Mouse (Mus musculus): ENCODE measurements at regions not wholly inside any gene's neighbourhood (a gene's known extent, or its start where the extent isn't known, plus 50 kb on each side); places are given as distances from the start of the nearest gene placed in this dataset.
A peak's percentile ranks its signal among the peaks of the same experiment; 100 is the strongest.

DNA sequence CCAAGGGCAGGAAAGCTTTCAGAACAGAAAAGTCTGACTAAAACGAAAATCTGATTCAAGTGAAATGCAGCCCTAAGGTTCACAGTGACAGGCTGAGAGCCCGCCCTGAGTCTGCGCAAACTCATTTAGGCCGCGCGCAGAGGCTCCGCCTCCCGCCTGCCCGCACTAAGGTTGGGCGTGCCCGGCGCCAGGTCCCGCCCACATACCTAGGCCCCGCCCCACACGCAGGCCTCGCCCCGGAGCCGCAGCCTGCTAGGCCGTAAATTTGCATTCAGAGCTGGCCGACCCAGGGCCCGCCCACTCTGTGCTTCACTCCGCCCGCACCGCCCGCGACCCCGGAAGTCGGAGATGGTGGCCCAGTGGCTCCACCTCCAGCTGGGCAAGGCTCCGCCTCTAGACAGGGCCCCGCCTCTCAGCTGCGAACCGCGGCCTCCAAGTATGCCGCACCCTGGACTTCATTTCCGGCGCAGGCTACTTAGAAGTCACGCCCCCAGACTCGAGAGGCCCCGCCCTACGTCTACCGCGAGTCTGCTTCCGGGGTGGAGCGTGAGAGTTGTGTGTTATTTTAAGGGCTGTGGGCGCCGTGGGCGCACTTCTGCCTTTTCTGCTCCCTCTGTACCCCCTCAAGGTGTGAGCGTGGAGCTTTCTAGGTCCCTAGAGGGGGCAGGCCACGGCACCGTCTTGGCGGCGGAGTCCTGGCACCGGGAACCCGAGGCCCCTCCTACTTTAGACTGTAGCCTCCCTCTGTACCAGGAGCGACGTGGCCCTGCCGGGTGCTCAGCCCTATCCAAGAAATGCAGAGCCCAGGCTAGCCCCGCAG lies 52.3 kb upstream of the Wnt7b start:
- peak; percentile 99 for DNase-seq

DNA sequence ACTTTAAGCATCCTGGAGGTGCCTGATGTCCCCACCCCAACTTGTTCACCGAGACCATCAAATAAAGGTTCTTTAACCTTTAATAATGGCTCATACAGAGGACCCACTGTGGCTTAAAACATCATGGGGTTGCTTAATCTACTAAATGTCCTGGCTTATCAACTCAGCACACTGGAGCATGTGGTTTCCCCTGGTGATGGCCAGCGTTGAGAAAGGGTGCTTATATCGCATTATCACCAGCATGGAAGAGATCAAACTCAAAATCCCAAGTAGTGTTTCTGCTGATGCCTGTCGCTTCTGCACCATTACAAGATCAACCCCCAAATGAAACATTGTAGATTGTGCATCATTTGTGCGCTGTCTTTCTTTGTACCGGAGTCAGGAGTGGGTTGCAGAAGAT lies 53.2 kb upstream of the Wnt7b start:
- DNase-seq = peak; percentile 42

DNA sequence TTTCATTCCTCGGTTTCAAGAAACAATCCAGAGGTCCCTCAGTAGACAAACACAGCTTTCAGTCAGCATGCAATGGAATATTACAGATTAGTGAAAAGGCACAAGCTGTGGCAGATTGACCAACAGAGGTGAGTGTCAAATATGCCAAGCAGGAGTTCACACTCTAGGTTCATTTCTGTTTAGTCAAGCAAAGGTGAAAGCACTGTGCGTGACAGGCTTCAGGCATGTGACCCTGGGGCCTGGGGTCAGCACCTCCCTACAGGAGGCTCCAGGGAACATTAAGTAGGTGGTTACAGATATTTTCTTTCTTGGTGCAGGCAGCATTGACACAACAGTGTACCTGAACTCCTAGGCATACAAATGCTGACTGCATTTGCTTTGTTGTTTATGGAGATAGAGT lies 57.3 kb upstream of the Wnt7b start:
- DNase-seq = no peak

DNA sequence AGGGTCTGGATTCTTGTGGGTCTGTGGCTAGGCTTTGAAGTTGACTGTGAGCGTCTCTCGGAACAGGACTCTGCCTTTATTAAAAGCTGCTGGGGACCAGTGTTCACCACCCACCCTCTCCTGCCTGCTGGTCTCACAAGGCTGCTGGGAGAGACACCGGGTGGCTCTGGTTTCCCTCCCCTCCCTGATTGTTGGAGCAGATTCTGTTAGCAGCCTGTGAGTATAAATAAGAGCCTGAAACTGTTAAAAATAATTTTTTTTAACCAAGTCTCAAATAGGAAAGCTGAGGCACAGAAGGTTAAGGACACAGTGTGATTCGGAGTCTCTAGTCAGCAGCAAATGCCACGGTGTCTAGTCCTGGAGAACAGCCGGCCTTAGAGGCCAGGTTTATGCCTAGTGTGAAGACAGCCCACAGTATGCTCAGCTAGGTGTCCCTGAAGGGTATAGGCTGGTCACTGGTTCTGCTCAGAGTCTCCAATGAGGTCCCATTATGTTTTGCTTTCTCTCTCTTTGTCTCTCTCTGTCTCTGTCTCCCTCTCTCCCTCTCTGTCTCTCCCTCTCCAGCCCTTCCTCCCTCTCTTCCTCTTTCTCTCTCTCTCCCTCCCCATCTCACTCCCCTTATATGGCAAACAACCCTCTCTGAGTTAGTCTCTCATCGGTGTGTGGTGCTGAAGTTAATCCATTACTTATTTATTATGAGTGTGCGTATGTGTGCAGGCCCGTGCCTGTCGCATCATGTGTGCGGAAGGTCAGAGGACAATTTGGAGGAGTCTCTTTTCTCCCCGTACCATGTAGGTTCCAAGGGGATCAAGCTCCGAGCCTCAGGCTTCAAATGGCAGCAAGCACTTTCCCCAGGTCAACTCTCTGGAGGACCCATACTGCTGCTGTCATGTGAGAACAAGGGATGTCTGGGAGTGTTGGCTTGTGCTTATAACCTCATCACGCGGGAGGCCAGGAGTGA lies 59.1 kb upstream of the Wnt7b start:
- no peak for DNase-seq

DNA sequence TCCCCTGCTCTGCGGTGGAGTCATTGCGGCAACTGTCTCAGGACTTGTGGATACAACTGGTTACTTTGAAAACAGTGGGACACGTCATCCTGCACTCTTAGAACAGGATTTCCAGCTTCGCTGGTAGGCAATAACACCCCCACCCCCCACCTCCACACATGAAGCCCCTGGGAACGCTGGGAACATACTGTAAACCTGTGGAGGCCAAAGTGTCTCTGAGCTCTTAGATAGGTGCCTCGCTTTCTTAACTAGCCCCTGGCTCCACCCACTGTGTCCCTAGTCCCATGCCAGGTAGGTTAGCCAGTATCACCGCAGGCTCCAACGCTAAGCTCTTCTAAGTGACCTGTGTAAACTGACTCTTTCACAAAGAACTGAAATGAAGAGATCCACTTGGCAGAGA lies 63.1 kb upstream of the Wnt7b start:
- DNase-seq = peak; percentile 31

DNA sequence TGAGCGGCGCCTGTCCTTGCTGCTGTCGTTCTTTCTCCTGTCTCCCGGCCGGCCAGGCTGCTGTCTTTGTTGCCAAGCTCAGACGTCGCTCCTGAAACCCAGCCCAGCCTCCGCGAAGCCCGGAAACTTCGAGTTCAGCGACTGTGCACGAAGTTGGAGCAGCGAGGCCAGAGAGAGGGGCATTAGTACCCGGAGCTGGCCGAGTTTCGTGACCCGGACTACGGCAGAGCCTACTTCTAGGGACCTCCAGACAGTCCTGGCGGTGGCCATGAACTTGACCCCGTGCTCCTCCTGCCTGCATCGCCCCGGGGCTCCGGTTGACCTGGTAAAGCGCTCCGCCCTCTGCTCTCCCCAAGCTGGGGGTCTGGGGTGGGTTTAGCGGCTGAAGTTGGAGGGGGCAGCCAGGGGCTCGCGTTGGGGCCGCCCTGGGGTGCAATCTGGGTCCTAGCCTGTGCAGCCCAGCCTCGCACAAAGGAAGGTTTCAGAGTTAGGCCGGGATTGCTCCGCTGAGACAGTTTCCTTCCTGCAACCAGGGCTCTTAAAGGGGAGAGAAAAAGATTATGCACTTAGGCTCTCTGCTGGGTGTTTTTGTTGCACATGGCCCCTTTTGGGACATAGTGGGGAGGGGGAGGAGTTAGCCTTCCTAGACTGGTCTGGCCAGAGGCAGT lies 63.8 kb upstream of the Wnt7b start:
- peak; percentile 51 for DNase-seq

DNA sequence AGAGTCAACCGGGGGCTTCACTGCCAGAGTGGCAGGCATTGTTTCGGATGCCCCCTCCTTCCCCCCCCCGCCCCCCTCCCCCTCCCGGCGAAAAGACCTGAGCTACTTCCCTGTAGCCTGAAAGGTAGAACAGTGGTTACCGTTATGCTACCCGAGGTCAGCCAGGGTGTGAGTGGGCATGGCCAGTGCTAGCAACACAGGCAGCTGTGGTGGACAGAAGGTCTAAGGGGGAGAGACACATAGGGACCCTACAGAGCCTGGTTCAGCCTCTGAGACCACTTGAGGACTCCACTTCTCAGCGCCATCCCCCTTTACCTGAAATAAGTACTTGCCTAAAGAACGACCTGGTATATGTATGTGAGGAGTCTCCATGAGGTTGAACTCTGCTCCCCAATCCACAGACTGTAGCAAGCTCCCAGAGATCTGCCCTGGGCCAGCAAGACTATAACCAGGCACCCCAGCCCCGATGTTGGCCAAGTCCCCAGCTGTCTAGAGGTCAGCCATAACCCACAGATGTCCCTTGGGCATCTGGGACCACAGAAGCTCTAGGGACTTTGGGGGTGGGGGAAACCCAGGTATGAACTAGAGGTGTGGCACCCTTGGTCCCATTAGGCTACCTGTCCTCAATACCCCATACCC lies 64.5 kb upstream of the Wnt7b start:
- DNase-seq = peak; percentile 38

DNA sequence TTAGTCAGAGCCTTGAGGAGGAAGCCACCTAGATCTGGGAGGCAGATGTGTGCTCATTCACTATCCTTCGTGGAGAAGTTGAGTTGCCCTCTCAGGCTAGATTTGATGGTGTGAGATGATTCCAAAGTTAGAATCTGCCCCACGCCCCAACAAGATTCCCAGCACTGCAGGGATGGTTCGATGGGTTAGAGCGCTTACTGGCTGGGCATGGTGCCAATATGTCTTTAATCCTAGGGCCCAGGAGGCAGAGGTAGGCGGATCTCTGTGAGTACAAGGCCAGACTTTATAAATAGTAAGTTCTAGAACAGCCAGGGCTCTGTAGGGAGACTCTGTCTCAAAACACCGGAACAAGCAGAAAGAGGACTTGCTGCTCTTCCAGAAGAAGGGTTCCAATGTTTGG lies 65.3 kb upstream of the Wnt7b start:
- DNase-seq = peak; percentile 39

DNA sequence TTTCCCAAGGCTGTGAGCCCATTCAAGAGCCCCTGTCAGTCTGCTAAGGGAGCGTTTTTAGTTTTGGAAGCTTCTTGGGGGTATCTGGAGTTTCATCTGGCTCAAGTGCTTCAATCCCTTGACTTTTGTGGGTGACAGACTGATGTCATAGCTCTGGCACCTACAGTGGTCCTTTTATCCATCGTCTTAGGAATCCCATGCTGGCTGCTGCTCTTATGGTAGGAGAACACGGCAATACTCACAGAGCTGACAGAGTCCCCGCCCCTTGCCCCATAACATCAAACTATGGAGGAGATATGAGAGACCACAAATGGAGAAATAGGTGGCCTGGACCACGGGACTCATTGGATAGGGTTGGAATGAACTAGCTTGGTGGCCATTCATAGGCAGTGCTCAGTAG lies 68.0 kb upstream of the Wnt7b start:
- no peak for DNase-seq

DNA sequence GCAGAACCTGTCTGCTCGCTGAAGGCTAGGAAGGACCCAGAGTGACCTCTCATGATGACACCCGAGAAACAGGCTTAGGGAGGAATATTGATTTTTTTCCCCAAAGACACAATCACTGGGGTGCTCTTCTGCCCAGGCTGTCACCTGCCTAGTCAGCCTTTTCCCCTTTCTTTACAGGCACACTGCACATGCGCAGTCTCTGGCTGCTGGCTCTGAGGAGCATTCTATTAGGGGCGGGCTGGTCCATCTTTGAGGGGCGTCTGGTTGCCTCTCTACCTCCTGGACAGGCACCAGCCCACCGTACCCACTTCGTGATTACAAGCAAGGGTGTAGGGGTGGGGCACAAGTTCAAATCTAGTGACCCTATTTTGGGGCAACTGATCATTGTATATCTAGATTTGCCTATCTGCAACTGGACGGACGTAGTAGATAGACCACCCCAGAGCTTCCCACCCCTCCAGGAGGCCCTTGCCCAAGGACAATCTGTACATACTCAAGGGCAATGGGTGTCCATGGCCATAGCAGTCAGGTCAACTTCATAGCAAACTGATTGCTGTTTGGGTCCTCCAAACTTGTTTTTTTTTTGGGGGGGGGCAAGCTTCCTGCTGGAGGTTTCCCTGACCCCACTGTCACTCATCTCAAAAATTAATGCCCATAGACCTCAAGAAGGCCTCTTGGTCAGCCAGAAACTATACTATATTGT lies 69.6 kb upstream of the Wnt7b start:
- peak; percentile 63 for DNase-seq

DNA sequence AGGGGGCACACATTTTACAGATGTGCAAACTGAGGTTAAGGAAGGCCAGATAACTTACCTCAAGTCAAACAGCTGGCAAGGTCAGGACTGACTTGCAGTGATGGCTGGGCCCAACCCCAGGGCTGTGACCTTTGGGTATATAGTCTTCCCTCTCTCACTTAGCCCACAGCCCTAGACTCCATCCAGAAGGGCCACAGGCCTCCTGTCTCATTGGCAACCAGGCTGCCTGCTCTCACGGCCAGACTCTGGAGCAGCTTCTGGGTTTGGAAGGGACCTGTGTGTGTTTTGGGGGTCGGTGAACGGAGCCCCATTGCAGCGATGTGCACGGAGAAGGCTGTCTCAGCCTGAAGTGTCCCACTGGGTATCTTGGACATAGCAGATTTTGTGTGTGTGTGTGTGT lies 70.2 kb upstream of the Wnt7b start:
- peak; percentile 67 for DNase-seq

DNA sequence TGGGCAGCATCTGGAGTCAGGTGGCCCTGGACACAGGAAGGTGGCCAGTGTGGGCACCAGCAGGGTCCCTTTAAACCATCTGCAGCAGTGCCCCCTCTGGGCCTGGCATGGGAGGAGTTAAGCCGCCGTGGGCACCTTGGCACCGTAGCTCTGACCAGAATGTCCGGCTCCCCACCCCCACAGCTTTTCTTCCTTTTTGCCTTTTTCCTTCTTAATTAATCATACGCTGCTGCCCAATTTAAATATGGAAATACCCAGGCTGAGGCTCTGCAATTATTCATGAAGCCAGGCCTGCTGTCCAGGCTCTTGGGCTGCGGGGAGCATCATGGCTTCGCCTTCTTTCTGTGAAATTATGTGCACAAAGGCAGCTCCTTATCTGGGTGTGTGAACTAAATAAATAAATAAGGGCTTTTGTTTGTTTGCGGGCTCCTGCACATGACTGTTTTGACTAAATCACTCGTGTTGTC lies 70.6 kb upstream of the Wnt7b start:
- DNase-seq = peak; percentile 84

DNA sequence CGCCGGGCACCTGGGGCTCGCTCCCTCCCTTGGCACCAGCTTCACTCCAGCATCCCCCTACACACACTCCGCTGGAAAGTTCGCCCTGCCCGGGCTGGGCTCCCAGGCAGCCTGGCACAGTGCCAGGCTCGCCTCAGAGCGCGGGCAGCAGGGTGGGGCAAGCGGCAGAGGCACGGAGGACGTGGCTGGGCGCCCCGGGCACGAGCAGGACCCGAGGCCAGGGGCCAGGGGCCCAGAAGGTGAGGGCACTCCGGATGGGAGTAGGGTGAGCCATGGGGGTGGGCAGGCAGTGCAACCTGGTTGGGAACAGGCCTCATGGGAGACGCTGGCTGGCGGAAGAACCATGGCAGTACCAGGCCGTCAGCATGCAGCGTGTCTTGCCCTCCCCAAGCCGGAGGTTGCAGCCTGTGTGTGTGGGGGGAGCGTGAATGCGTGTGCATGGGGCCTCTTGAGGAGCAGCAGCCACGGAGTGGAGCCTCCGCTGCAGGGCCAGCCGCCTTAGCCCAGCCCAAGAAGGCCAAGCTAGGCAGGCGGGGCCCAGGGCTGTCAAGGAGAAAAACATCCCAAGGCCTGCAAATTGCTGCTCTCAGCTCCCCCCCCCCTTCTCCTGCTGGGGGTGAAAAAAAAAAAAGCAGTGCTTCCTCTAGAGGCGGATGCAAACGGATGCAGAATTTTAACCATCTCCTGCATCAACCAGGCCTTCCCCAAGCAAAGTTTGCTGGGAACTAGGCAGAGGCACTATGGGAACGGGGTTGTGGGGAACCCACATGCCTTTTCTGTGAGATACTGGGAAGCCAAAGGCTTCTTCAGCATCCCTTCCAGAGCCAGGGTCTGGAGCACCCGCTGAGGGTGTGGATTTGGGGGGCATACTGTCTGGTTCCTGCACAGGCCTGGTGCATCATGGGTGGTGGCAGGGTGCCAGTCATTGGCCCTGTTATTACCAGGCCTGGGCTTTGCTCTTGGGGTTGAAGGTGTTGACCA lies 71.4 kb upstream of the Wnt7b start:
- DNase-seq = peak; percentile 92

DNA sequence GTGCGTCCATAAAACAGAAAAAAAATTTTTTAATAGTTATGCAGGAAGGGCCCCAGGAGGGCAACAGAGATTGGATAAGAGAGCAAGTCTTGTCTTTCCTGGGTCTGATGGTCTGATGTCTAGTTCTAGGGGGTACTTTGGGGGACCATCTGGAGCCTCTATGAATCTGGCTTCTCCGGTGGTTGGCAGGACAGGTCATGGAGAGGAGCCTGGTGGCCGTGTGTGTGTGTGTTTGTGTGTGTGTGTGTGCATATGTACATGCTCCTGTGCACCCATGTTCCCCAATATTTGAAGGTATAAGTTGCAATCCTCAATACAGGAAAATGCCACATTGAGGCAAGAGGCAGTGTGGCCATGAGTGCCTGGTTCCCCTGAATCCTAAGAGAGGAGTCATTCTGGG lies 72.5 kb upstream of the Wnt7b start:
- peak; percentile 63 for DNase-seq

DNA sequence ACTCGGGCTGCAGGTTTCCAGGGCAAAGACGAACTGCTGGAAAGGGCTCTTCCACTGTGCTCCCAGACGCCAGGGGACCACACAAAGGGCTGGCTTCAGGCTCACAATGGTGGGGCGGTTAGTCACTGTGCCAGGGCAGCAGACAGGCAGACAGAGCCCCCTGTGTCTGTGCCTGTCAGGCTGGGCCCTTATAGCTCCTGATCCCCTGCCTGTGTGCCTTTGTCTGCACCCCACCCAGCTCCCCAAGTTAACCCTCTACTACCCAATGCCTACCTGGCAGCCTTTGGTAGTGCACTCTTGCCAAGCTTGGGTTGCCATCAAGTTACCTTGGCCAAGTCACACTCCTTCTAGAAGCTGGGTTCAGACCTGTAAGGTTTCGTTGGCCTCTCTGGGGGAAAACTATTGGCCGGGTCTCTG lies 73.5 kb upstream of the Wnt7b start:
- DNase-seq = peak; percentile 75

DNA sequence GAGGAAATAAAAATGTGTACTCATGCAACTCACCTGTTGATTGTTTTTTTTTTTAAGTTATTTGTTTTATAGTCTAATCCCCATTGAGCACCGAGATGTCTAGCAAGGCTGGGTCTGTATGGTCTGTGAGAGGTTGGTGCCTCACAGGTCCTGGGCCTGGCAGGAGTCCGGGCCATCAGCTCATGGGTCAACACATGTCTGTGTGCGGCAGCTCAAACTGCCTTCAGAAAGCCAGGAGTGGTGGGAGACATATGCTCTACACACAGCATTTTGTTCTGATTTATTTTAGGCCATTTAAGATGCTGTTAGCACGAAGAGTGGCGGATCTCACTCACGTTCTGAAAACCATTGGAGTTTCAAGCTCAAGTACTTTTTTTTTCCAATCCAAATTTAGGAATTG lies 74.6 kb upstream of the Wnt7b start:
- peak; percentile 73 for DNase-seq

DNA sequence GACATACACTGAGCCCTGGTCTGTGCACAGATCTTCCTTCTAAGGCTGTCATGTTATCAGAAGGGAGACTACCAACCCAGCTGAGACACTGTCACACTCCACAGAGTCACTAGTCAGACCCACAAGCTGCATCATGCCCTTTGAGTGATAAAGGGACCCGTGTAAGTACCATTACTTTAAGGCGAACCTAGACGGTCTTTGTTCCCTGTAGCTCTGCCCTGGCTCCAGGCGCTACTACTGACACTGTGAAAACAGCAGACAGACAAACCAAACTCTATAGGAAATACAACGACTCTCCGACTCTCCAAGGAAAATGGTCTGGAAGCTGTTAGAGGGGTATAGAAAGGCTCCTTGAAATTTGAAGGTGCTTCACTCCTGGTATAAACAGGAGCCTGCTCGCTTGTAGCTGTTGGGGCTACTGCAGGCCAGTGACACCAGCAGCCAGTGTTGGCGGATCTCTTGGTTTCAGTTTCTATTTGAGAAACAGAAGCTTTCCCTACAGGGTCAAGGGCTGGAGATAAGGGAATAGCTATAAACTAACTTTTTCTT lies 75.2 kb upstream of the Wnt7b start:
- DNase-seq = peak; percentile 66

DNA sequence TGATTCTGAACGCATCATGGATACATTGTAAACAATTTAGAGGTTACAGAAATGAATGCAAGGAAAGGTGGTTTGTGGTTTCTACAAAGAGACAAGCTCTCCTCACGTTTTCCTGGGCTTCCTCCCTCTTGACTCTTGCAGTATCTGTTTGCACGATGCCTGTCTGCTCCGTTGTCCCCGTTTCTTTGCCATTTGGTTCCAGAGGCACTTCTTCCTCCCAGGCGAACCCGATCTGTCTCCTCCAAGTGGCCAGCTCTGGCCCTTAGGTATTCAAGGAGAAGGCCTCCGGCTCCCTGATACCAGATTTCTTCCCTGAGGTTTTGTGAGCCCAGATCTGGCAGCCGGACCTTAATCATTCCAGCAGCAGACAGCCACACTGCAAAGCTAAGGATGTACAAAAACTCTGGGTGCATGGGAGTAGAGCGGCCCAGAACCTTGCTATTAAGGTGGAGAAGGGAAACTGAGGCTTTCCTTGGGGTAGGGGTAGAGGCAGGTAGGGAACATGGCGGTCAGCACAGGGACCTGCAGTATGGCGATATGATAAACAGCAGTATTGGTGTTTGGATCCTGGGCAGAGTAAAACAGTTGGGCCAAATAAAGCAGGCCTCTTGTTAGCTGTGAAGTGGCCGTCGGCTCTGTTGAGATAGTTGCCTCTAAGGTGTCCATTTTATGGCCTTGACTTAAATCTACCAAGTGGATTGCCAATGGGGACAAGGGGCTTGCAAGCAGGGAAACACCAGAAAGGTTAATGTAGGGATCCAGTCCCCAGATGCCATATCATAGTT lies 76.0 kb upstream of the Wnt7b start:
- peak; percentile 62 for DNase-seq

DNA sequence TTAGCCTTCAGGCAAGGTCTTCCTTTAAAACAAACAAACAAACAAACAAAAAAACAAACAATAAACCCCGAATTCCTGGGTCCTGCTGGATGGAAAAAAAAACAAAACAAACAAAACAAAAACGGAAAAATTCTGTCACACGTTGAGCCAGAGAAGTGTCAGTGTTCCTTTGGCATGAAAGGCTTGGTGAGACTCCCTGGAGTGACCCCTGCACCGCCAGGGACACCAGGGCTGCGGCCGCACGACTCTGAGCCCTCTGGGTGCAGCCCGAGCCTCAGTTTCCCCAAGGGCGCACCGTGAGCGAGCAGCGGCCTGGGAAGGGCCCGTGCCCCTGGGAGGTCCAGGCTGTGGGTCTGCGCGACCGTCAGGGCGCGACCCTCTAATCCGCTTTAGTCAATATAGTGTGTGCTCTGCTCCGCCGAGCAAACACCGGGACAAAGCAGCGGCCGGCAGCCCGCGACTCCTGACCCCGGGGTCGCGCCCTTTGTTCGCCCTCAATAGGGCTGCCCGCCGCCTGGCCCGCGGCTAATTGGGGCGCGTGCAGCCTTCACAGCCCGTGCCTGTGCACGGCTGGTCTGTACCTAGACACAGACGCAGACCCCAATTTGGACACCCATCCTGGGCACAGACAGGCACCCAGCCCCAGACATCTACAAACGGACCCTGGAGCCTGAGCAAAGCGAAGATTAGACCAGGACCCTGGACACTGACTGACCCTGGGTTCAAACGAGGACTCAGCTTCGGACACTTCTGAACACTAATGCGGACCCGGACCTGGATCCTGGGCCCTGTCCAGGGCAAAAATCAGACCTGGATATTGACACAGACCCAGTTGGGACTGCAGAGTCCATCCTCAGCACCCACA lies 74.0 kb upstream of the Ppara start:
- peak; percentile 49 for DNase-seq
